Mouse (Mus musculus) monocyte, adult 5-6 weeks (primary cell): ENCODE measurements around the gene Olfr804. TPM values are rescaled to one million over a fixed set of nuclear protein-coding genes. Genes with fewer than 3 reads are reported as not detected.

Experiments
- ATAC-seq: fragments of 153-309, 156-312 bp; replicated peaks from 2 replicates; pipeline ENCODE4 v1.8.0; 2017; ENCODE audit warnings: mild to moderate bottlenecking; ENCODE audit not compliant: low TSS enrichment, insufficient number of reproducible peaks, severe bottlenecking, poor library complexity, low FRiP score
- total RNA-seq: library from RNA; stranded (forward); fragments of 200-1000, 200-491, 200-594 nt; gene quantifications from 3 replicates; pipeline ENCODE4 v1.2.3, GENCODE M21; 2017

The Olfr804 gene
- total RNA-seq, result not detected in 3 replicates

- no peak for ATAC-seq
Observed at GRCm38 (mm10) chr10:129702910-129703309, at the start of gene Olfr804. Gene Olfr804, plus strand, starts transcription at chr10:129703210.

GRCm38 (mm10) chr10:129657394-129657793, 45.6 kb upstream of the Olfr804 start, which contains the start of gene Olfr800:
Gene Olfr800, plus strand, starts transcription at chr10:129657694.
- no peak for ATAC-seq

- no peak for ATAC-seq
Observed at GRCm38 (mm10) chr10:129673765-129674164, 29.2 kb upstream of the Olfr804 start, which contains the start of gene Olfr801. Gene Olfr801, minus strand, starts transcription at chr10:129673865.

- ATAC-seq, result no peak
Observed at GRCm38 (mm10) chr10:129688069-129688468, 14.9 kb upstream of the Olfr804 start, which contains the start of gene Olfr802. Gene Olfr802, minus strand, starts transcription at chr10:129688169.

GRCm38 (mm10) chr10:129694186-129694585, 8.8 kb upstream of the Olfr804 start, which contains the start of gene Olfr803:
Gene Olfr803, minus strand, starts transcription at chr10:129694286.
- ATAC-seq, result no peak

GRCm38 (mm10) chr10:129729275-129729674, 26.3 kb downstream of the Olfr804 start, which contains the start of gene Olfr805:
Gene Olfr805, minus strand, starts transcription at chr10:129729375.
- no peak for ATAC-seq

GRCm38 (mm10) chr10:129741821-129742220, 38.8 kb downstream of the Olfr804 start, which contains the start of gene Olfr806:
Gene Olfr806, minus strand, starts transcription at chr10:129741921.
- no peak for ATAC-seq

GRCm38 (mm10) chr10:129757693-129758092, 54.7 kb downstream of the Olfr804 start, which contains the start of gene Olfr807:
Gene Olfr807, minus strand, starts transcription at chr10:129757793.
- ATAC-seq, result no peak

Other genes starting within 250 kb of the Olfr804 start
- not detected in 3 replicates for gene Olfr787, start 241.3 kb upstream of the Olfr804 start, total RNA-seq
- not detected in 3 replicates for gene Olfr788, start 232.2 kb upstream of the Olfr804 start, total RNA-seq
- gene Olfr789, start 218.5 kb upstream of the Olfr804 start, total RNA-seq, result not detected in 3 replicates
- not detected in 3 replicates for gene Olfr790, start 204.7 kb upstream of the Olfr804 start, total RNA-seq
- gene Olfr791, start 181.4 kb upstream of the Olfr804 start, total RNA-seq, result not detected in 3 replicates
- not detected in 3 replicates for gene Olfr792, start 164.0 kb upstream of the Olfr804 start, total RNA-seq
- gene Olfr794, start 135.6 kb upstream of the Olfr804 start, total RNA-seq, result 0.10 TPM in 1 of 3 replicates, not detected in the others
- not detected in 3 replicates for gene Olfr796, start 90.6 kb upstream of the Olfr804 start, total RNA-seq
- gene Olfr798, start 75.3 kb upstream of the Olfr804 start, total RNA-seq, result not detected in 3 replicates
- 0.43 TPM in 1 of 3 replicates, not detected in the others for gene Olfr799, start 65.7 kb upstream of the Olfr804 start, total RNA-seq
- gene Olfr800, start 45.5 kb upstream of the Olfr804 start, total RNA-seq, result not detected in 3 replicates
- not detected in 3 replicates for gene Olfr801, start 29.3 kb upstream of the Olfr804 start, total RNA-seq
- gene Olfr802, start 15.0 kb upstream of the Olfr804 start, total RNA-seq, result not detected in 3 replicates
- not detected in 3 replicates for gene Olfr803, start 8.9 kb upstream of the Olfr804 start, total RNA-seq
- not detected in 3 replicates for gene Olfr805, start 26.2 kb downstream of the Olfr804 start, total RNA-seq
- not detected in 3 replicates for gene Olfr806, start 38.7 kb downstream of the Olfr804 start, total RNA-seq
- not detected in 3 replicates for gene Olfr807, start 54.6 kb downstream of the Olfr804 start, total RNA-seq
- not detected in 3 replicates for gene Olfr808, start 62.3 kb downstream of the Olfr804 start, total RNA-seq
- not detected in 3 replicates for gene Olfr809, start 71.4 kb downstream of the Olfr804 start, total RNA-seq
- not detected in 3 replicates for gene Olfr810, start 91.7 kb downstream of the Olfr804 start, total RNA-seq
- not detected in 3 replicates for gene Olfr811, start 101.2 kb downstream of the Olfr804 start, total RNA-seq
- not detected in 3 replicates for gene Olfr812, start 142.9 kb downstream of the Olfr804 start, total RNA-seq
- not detected in 3 replicates for gene Olfr813, start 152.2 kb downstream of the Olfr804 start, total RNA-seq
- gene Olfr814, start 176.6 kb downstream of the Olfr804 start, total RNA-seq, result not detected in 3 replicates
- gene Olfr815, start 202.7 kb downstream of the Olfr804 start, total RNA-seq, result not detected in 3 replicates
- not detected in 3 replicates for gene Olfr816, start 212.4 kb downstream of the Olfr804 start, total RNA-seq
- not detected in 3 replicates for gene Olfr818, start 245.9 kb downstream of the Olfr804 start, total RNA-seq